Mouse (Mus musculus) hindbrain, embryonic 12.5 days (tissue): ENCODE data around the gene Prmt3. TPM values are rescaled to one million over a fixed set of nuclear protein-coding genes. Genes with fewer than 3 reads are reported as not detected.
A peak's percentile ranks its signal among the peaks of the same experiment; 100 is the strongest.

Experiments
- ATAC-seq: fragments of 200-750 bp; cut with Nextera tagmentation; 2 replicates; pipeline ENCODE4 v1.8.0; 2017; ENCODE audit warnings: moderate TSS enrichment; ENCODE audit not compliant: low FRiP score
- H3K27ac ChIP-seq: fragments of 300-500 bp; sonication (generic); 2 replicates; pipeline ENCODE4 v1.5.1; 2016; ENCODE audit warnings: mild to moderate bottlenecking
- H3K27me3 ChIP-seq: fragments of 300-500 bp; sonication (generic); 2 replicates; pipeline ENCODE4 v1.6.1; 2016; ENCODE audit warnings: mild to moderate bottlenecking
- H3K36me3 ChIP-seq: fragments of 300-500 bp; sonication (generic); 2 replicates; pipeline ENCODE4 v1.6.1; 2016; ENCODE audit warnings: mild to moderate bottlenecking
- H3K4me1 ChIP-seq: fragments of 300-500 bp; sonication (generic); 2 replicates; pipeline ENCODE4 v1.6.1; 2016
- H3K4me2 ChIP-seq: fragments of 300-500 bp; sonication (generic); replicated peaks from 2 replicates; pipeline ENCODE4 v1.6.1; 2016; ENCODE audit warnings: mild to moderate bottlenecking
- H3K4me3 ChIP-seq: fragments of 300-500 bp; sonication (generic); 2 replicates; pipeline ENCODE4 v1.5.1; 2016; ENCODE audit warnings: mild to moderate bottlenecking
- H3K9ac ChIP-seq: fragments of 300-500 bp; sonication (generic); 2 replicates; pipeline ENCODE4 v1.6.1; 2016; ENCODE audit warnings: mild to moderate bottlenecking, moderate library complexity
- H3K9me3 ChIP-seq: fragments of 300-500 bp; sonication (generic); replicated peaks from 2 replicates; pipeline ENCODE4 v1.6.1; 2016; ENCODE audit warnings: mild to moderate bottlenecking
- WGBS: fragments of 180-500 bp; shearing (Covaris S2); methylation state at CpG from one replicate; pipeline ENCODE4 v1.1.7; 2016; 5-methylcytosine and 5-hydroxymethylcytosine counted together
- polyA plus RNA-seq: library from polyadenylated mRNA; unstranded; fragments of >200 nt; fragmentation: Nextera tagmentation; extraction: Ambion mirVana; gene quantifications from 2 replicates; pipeline ENCODE4 v1.2.1, GENCODE M21; 2016

Prmt3 gene
- 53.1 and 56.2 TPM in 2 replicates for polyA plus RNA-seq

- Histone ChIP-seq H3K4me3 (peak within 1 kb of the TSS; percentile 84), H3K9me3 (no peaks in the 10 kb centered on the region), H3K27me3 (no peaks in the 10 kb centered on the region), H3K4me2 (peak within 1 kb of the TSS; percentile 78), H3K4me1 (peaks cover 15% of the 10 kb centered on the region), H3K36me3 (peaks cover 14% of the 10 kb centered on the region; the same call in 1 of the 2 replicates), H3K9ac (peak within 1 kb of the TSS; percentile 72), H3K27ac (peak within 1 kb of the TSS; percentile 83)
- under 1% methylated on average over 66 of the region's 92 CpGs for WGBS
- ATAC-seq: peak; percentile 96
Measured at GRCm38 (mm10) chr7:49778114-49778901, at the start of gene Prmt3. TSS of gene Prmt3 (plus strand) at chr7:49778346.

GRCm38 (mm10) chr7:49734342-49734741 lies 43.8 kb upstream of the Prmt3 start:
- Histone ChIP-seq H3K9ac (no peak overlapping the region), H3K4me1 (peaks cover 4% of the 10 kb centered on the region; the same call in 1 of the 2 replicates), H3K4me2 (no peak overlapping the region), H3K9me3 (no peaks in the 10 kb centered on the region), H3K36me3 (no peaks in the 10 kb centered on the region), H3K27ac (no peak overlapping the region), H3K27me3 (peaks cover 80% of the 10 kb centered on the region), H3K4me3 (no peak overlapping the region)
- 51% methylated on average over 4 of the region's 4 CpGs for WGBS
- ATAC-seq: no peak

GRCm38 (mm10) chr7:49739448-49739847 lies 38.7 kb upstream of the Prmt3 start:
- Histone ChIP-seq H3K36me3 (no peaks in the 10 kb centered on the region), H3K4me2 (no peak overlapping the region), H3K4me3 (no peak overlapping the region), H3K27me3 (peaks cover 70% of the 10 kb centered on the region), H3K9ac (no peak overlapping the region), H3K4me1 (peaks cover 28% of the 10 kb centered on the region), H3K27ac (no peak overlapping the region), H3K9me3 (no peaks in the 10 kb centered on the region)
- WGBS: 46% methylated on average over 8 of the region's 8 CpGs
- ATAC-seq: peak; percentile 46

GRCm38 (mm10) chr7:49741474-49741873 lies 36.7 kb upstream of the Prmt3 start:
- H3K4me1 ChIP-seq: peaks cover 28% of the 10 kb centered on the region
- H3K27me3 ChIP-seq: peaks cover 77% of the 10 kb centered on the region
- H3K9me3 ChIP-seq: no peaks in the 10 kb centered on the region
- no peak overlapping the region for H3K9ac ChIP-seq
- no peak overlapping the region for H3K4me2 ChIP-seq
- ATAC-seq: peak; percentile 47
- 34% methylated on average over 5 of the region's 5 CpGs for WGBS
- no peaks in the 10 kb centered on the region for H3K36me3 ChIP-seq
- H3K4me3 ChIP-seq: no peak overlapping the region
- 0 out of 2 replicates have a peak overlapping the region, but pooled peaks have one; percentile 2 for H3K27ac ChIP-seq

GRCm38 (mm10) chr7:49741923-49742322 lies 36.2 kb upstream of the Prmt3 start:
- Histone ChIP-seq H3K27ac (no peak overlapping the region), H3K4me1 (peaks cover 28% of the 10 kb centered on the region), H3K4me3 (no peak overlapping the region), H3K9ac (no peak overlapping the region), H3K36me3 (no peaks in the 10 kb centered on the region), H3K27me3 (peaks cover 78% of the 10 kb centered on the region), H3K4me2 (no peak overlapping the region), H3K9me3 (no peaks in the 10 kb centered on the region)
- 13% methylated on average over 10 of the region's 10 CpGs for WGBS
- peak; percentile 90 for ATAC-seq

GRCm38 (mm10) chr7:49751148-49751547 lies 27.0 kb upstream of the Prmt3 start:
- H3K4me2 ChIP-seq: no peak overlapping the region
- 0 out of 2 replicates have a peak, but pooled peaks have one; percentile 15 for ATAC-seq
- H3K4me1 ChIP-seq: no peaks in the 10 kb centered on the region
- H3K9ac ChIP-seq: no peak overlapping the region
- H3K27me3 ChIP-seq: peaks cover 84% of the 10 kb centered on the region
- H3K4me3 ChIP-seq: no peak overlapping the region
- no peak overlapping the region for H3K27ac ChIP-seq
- H3K36me3 ChIP-seq: no peaks in the 10 kb centered on the region
- no peaks in the 10 kb centered on the region for H3K9me3 ChIP-seq
- 4% methylated on average over 4 of the region's 4 CpGs for WGBS

GRCm38 (mm10) chr7:49752730-49753506 lies 25.2 kb upstream of the Prmt3 start:
- ATAC-seq: no peak
- Histone ChIP-seq H3K36me3 (no peaks in the 10 kb centered on the region), H3K4me2 (no peak overlapping the region), H3K27me3 (peaks cover 81% of the 10 kb centered on the region), H3K4me3 (no peak overlapping the region), H3K4me1 (no peaks in the 10 kb centered on the region), H3K9ac (no peak overlapping the region), H3K9me3 (no peaks in the 10 kb centered on the region), H3K27ac (no peak overlapping the region)
- 36% methylated on average over 25 of the region's 25 CpGs for WGBS

GRCm38 (mm10) chr7:49754767-49755166 lies 23.4 kb upstream of the Prmt3 start:
- 7% methylated on average over 9 of the region's 9 CpGs for WGBS

GRCm38 (mm10) chr7:49758934-49759571 lies 19.1 kb upstream of the Prmt3 start, which contains the start of gene Htatip2:
TSS of gene Htatip2 (plus strand) at chr7:49759115.
- no peaks in the 10 kb centered on the region for H3K36me3 ChIP-seq
- H3K9me3 ChIP-seq: 0 out of 2 replicates have a peak, but pooled peaks cover 4% of the 10 kb centered on the region
- peak within 1 kb of the TSS; percentile 69 for H3K4me2 ChIP-seq
- H3K27ac ChIP-seq: no peak within 1 kb of the TSS
- H3K9ac ChIP-seq: peak within 1 kb of the TSS; percentile 58
- peak within 1 kb of the TSS; percentile 43 for H3K4me3 ChIP-seq
- peaks cover 3% of the 10 kb centered on the region; the same call in 1 of the 2 replicates for H3K4me1 ChIP-seq
- ATAC-seq: peak; percentile 57
- peaks cover 73% of the 10 kb centered on the region for H3K27me3 ChIP-seq
- 2% methylated on average over 41 of the region's 42 CpGs for WGBS

More at GRCm38 (mm10) chr7:49754767-49755166, 23.4 kb upstream of the Prmt3 start:
- Histone ChIP-seq H3K4me2 (no peak overlapping the region), H3K9me3 (0 out of 2 replicates have a peak, but pooled peaks cover 3% of the 10 kb centered on the region), H3K9ac (no peak overlapping the region), H3K27ac (no peak overlapping the region), H3K4me3 (no peak overlapping the region), H3K36me3 (no peaks in the 10 kb centered on the region), H3K27me3 (peaks cover 88% of the 10 kb centered on the region), H3K4me1 (peaks cover 3% of the 10 kb centered on the region; the same call in 1 of the 2 replicates)
- ATAC-seq: no peak

GRCm38 (mm10) chr7:49762605-49763004 lies 15.5 kb upstream of the Prmt3 start:
- Histone ChIP-seq H3K27ac (no peak overlapping the region), H3K9ac (no peak overlapping the region), H3K4me2 (no peak overlapping the region), H3K27me3 (peaks cover 60% of the 10 kb centered on the region), H3K4me3 (no peak overlapping the region), H3K9me3 (0 out of 2 replicates have a peak, but pooled peaks cover 4% of the 10 kb centered on the region), H3K4me1 (peaks cover 3% of the 10 kb centered on the region; the same call in 1 of the 2 replicates), H3K36me3 (no peaks in the 10 kb centered on the region)
- no peak for ATAC-seq
- 78% methylated on average over 13 of the region's 13 CpGs for WGBS

GRCm38 (mm10) chr7:49764011-49764716 lies 14.0 kb upstream of the Prmt3 start:
- H3K27ac ChIP-seq: no peak overlapping the region
- no peak overlapping the region for H3K9ac ChIP-seq
- ATAC-seq: no peak
- no peaks in the 10 kb centered on the region for H3K4me1 ChIP-seq
- peaks cover 44% of the 10 kb centered on the region for H3K27me3 ChIP-seq
- 68% methylated on average over 10 of the region's 10 CpGs for WGBS
- no peaks in the 10 kb centered on the region for H3K36me3 ChIP-seq
- H3K9me3 ChIP-seq: 0 out of 2 replicates have a peak, but pooled peaks cover 4% of the 10 kb centered on the region
- no peak overlapping the region for H3K4me2 ChIP-seq
- no peak overlapping the region for H3K4me3 ChIP-seq
